Mouse (Mus musculus): Measurements from ENCODE around the gene Trim9. TPM values are rescaled to one million over a fixed set of nuclear protein-coding genes. Genes with fewer than 3 reads are reported as not detected.

Gene Trim9
- polyA plus RNA-seq, 1 experiment from 2014 or later, result 2.6 TPM

- H3K4me2 ChIP-seq, result no peak overlapping the region
- H3K27me3 ChIP-seq, result no peaks in the 10 kb centered on the region
- H3K27ac ChIP-seq, result no peak overlapping the region
- 83% methylated on average over 10 of the region's 10 CpGs for WGBS
- no peak overlapping the region for H3K4me3 ChIP-seq (replicated peaks)
- no peak for ATAC-seq (replicated peaks; ENCODE audit: low FRiP score)
- peaks cover 2% of the 10 kb centered on the region; the same call in 1 of the 2 replicates for H3K4me1 ChIP-seq
- no peaks in the 10 kb centered on the region for H3K9me3 ChIP-seq (replicated peaks)
- H3K9ac ChIP-seq, result no peak overlapping the region
- H3K36me3 ChIP-seq, result no peaks in the 10 kb centered on the region
Observed at GRCm38 (mm10) chr12:70280381-70280780, 67.0 kb downstream of the Trim9 start.

GRCm38 (mm10) chr12:70277071-70277939 is 70.1 kb downstream of the Trim9 start:
- no peak for ATAC-seq (replicated peaks; ENCODE audit: low FRiP score)
- no peak overlapping the region for H3K4me3 ChIP-seq (replicated peaks)
- no peak overlapping the region for H3K9ac ChIP-seq
- H3K27me3 ChIP-seq, result no peaks in the 10 kb centered on the region
- no peak overlapping the region for H3K27ac ChIP-seq
- no peaks in the 10 kb centered on the region for H3K36me3 ChIP-seq
- peaks cover 7% of the 10 kb centered on the region; the same call in 1 of the 2 replicates for H3K4me1 ChIP-seq
- H3K9me3 ChIP-seq (replicated peaks), result no peaks in the 10 kb centered on the region
- 54% methylated on average over 12 of the region's 12 CpGs for WGBS
- no peak overlapping the region for H3K4me2 ChIP-seq

GRCm38 (mm10) chr12:70269724-70270123 is 77.7 kb downstream of the Trim9 start:
- no peak for ATAC-seq (replicated peaks; ENCODE audit: low FRiP score)
- Histone ChIP-seq H3K4me3 (replicated peaks) (no peak overlapping the region), H3K4me1 (0 out of 2 replicates have a peak, but pooled peaks cover 5% of the 10 kb centered on the region), H3K9ac (no peak overlapping the region), H3K9me3 (replicated peaks) (no peaks in the 10 kb centered on the region), H3K36me3 (no peaks in the 10 kb centered on the region), H3K27ac (no peak overlapping the region), H3K4me2 (no peak overlapping the region), H3K27me3 (no peaks in the 10 kb centered on the region)
- WGBS, result 87% methylated on average over 6 of the region's 6 CpGs

DNA sequence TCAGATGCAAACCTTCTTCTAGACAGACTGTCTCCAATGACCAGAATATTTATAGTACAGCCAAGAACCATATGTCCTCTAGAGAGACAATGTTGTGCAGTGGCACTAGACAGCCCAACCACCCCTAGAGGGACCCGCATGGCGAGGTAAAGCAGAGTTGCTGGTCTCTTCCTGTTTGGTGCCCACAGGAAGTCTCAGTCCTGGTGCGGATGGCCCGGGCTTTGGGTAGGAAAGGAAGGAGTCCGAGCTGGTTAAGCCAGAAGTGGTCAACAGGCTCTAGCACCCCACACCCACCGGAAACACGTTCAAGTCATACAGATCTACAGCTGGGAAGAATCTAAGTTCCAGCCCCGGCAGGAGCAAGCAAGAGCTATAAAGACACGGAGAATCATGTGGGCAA is 80.1 kb downstream of the Trim9 start:
- no peak overlapping the region for H3K9ac ChIP-seq
- H3K4me3 ChIP-seq (replicated peaks), result no peak overlapping the region
- H3K27ac ChIP-seq, result no peak overlapping the region
- no peak for ATAC-seq (replicated peaks; ENCODE audit: low FRiP score)
- no peaks in the 10 kb centered on the region for H3K9me3 ChIP-seq (replicated peaks)
- H3K36me3 ChIP-seq, result no peaks in the 10 kb centered on the region
- H3K4me1 ChIP-seq, result 0 out of 2 replicates have a peak, but pooled peaks cover 5% of the 10 kb centered on the region
- 90% methylated on average over 9 of the region's 9 CpGs for WGBS
- H3K27me3 ChIP-seq, result no peaks in the 10 kb centered on the region
- no peak overlapping the region for H3K4me2 ChIP-seq

- H3K4me1 ChIP-seq, result 0 out of 2 replicates have a peak, but pooled peaks cover 5% of the 10 kb centered on the region
- no peak overlapping the region for H3K4me2 ChIP-seq
- no peaks in the 10 kb centered on the region for H3K9me3 ChIP-seq (replicated peaks)
- no peaks in the 10 kb centered on the region for H3K27me3 ChIP-seq
- no peak overlapping the region for H3K4me3 ChIP-seq (replicated peaks)
- H3K27ac ChIP-seq, result no peak overlapping the region
- no peak overlapping the region for H3K9ac ChIP-seq
- WGBS, result 33% methylated on average over 8 of the region's 8 CpGs
- ATAC-seq (replicated peaks; ENCODE audit: low FRiP score), result no peak
- no peaks in the 10 kb centered on the region for H3K36me3 ChIP-seq
Observed at GRCm38 (mm10) chr12:70266494-70266931, 80.9 kb downstream of the Trim9 start.

GRCm38 (mm10) chr12:70263721-70264120 is 83.7 kb downstream of the Trim9 start:
- Histone ChIP-seq H3K4me3 (replicated peaks) (no peak overlapping the region), H3K27me3 (no peaks in the 10 kb centered on the region), H3K4me2 (no peak overlapping the region), H3K9me3 (replicated peaks) (no peaks in the 10 kb centered on the region), H3K9ac (no peak overlapping the region), H3K36me3 (no peaks in the 10 kb centered on the region), H3K4me1 (0 out of 2 replicates have a peak, but pooled peaks cover 5% of the 10 kb centered on the region), H3K27ac (no peak overlapping the region)
- no peak for ATAC-seq (replicated peaks; ENCODE audit: low FRiP score)
- WGBS, result 33% methylated on average over 7 of the region's 7 CpGs

DNA sequence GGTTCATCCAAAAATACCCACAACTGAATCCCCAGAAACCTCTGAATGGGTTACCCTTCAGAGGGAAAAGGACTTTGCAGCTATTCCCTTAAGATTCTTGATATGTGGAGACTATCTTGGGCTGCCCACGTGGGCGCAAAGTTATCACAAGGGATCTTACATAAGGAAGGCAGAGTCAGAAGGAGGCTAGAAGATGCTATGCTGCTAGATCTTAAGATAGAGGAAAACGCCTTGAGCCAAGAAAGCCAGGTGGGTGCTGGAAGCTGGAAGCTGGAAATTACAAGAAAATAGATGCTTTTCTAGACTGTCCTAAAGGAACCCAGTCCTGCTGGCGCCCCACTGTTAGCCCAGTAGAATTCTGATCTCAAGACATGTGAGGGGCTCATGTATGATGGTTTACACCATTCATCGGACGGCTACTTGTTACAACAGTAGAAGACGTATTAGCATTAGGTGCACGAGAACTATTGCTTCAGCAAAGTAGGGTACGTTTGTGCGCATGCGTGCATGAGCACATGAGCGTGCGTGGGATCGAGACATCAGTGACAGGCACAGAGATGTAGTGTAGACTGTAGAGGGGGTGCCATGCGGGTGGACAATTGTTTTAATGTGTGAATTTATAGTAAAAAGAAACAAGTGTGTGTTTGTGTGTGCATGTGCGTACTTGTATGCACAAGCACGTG is 85.0 kb downstream of the Trim9 start:
- Histone ChIP-seq H3K9me3 (replicated peaks) (no peaks in the 10 kb centered on the region), H3K4me1 (0 out of 2 replicates have a peak, but pooled peaks cover 5% of the 10 kb centered on the region), H3K4me3 (replicated peaks) (no peak overlapping the region), H3K9ac (no peak overlapping the region), H3K4me2 (no peak overlapping the region), H3K36me3 (no peaks in the 10 kb centered on the region), H3K27me3 (no peaks in the 10 kb centered on the region), H3K27ac (no peak overlapping the region)
- WGBS, result 92% methylated on average over 17 of the region's 17 CpGs
- ATAC-seq (replicated peaks; ENCODE audit: low FRiP score), result no peak

DNA sequence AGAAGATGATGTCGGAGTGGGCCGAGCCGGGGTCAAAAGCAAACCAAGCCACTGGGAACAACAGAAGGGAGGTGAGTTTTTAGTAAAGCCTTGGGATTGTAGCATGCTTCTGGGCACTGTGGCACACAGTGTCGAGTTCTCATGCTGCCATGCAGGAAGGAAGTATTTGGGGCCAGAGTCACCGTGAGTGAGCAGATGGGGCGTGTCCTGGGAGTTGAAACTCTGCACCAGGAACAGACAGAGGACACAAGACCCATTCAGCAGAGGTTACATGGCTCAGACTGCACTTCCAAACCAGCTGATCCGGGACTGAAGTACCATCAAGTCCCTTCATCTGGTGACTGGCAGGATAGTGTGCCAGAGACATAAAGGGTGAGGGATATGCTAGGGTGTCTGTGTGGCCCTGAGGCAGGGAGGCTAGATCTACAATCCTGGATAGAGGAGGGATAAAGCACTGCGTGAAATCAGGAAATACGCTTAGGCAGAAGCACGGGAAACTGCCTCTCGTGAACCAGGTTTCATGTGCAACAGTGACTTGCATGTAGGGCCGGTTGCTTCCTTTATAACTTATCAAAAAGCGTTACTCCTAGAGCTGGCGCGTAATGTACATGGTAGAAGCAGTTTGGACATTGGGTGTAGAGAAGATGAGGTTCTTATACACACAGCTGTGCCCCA is 96.1 kb downstream of the Trim9 start:
- no peak overlapping the region for H3K9ac ChIP-seq
- H3K9me3 ChIP-seq (replicated peaks), result no peaks in the 10 kb centered on the region
- no peaks in the 10 kb centered on the region for H3K36me3 ChIP-seq
- WGBS, result 68% methylated on average over 15 of the region's 15 CpGs
- H3K4me2 ChIP-seq, result no peak overlapping the region
- no peak overlapping the region for H3K4me3 ChIP-seq (replicated peaks)
- no peak overlapping the region for H3K27ac ChIP-seq
- ATAC-seq (replicated peaks; ENCODE audit: low FRiP score), result peak; percentile 15; the same call in 1 of the 2 replicates
- no peaks in the 10 kb centered on the region for H3K4me1 ChIP-seq
- no peaks in the 10 kb centered on the region for H3K27me3 ChIP-seq

- ATAC-seq (replicated peaks; ENCODE audit: low FRiP score), result no peak
- Histone ChIP-seq H3K36me3 (no peaks in the 10 kb centered on the region), H3K4me2 (no peak overlapping the region), H3K27me3 (no peaks in the 10 kb centered on the region), H3K4me1 (no peaks in the 10 kb centered on the region), H3K9ac (no peak overlapping the region), H3K27ac (no peak overlapping the region), H3K9me3 (replicated peaks) (no peaks in the 10 kb centered on the region), H3K4me3 (replicated peaks) (no peak overlapping the region)
- 90% methylated on average over 10 of the region's 10 CpGs for WGBS
Observed at GRCm38 (mm10) chr12:70249616-70250157, 97.7 kb downstream of the Trim9 start.

DNA sequence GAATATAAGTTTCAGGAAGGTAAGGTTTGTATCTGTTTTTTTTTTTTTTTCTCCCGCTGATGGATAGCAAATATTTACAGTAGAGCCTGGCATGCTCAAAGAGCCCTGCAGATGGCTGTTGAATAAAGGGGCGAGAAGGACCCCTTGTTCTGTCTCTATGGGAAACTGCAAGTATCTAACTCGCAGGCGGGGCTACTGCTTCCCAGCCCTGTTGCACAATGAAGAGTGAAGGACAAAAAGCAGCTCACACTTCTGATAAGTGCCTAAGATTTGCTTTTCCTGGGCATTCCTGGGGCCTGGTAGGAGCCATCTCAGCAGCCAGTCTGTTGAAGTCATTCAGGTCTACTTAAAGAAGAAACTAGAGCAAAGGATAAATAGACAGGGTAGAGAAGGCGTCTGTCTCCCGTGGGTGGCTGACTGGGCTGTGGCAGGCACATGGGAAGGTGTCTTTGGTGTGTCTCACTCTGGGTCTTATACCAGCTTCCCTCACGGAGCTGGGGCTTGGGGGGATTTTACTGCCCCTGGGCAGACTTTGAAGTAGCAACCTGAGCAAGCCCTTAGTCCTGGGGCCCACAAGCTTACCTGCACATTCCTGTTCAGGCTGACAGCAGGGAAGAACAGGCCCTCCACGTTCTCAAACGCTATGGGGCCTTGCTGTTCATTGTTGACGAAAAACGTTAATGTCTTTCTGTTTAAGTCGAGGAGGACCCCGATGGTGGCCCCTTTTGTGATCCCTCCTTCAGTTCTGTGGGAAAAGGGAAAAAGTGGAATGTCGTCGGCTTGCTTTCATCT is 99.5 kb downstream of the Trim9 start:
- 72% methylated on average over 15 of the region's 15 CpGs for whole genome bisulfite sequencing
- H3K27ac ChIP-seq, result no peak overlapping the region
- no peaks in the 10 kb centered on the region for H3K4me1 ChIP-seq

GRCm38 (mm10) chr12:70242550-70242949 is 104.9 kb downstream of the Trim9 start:
- Histone ChIP-seq H3K4me1 (no peaks in the 10 kb centered on the region), H3K27me3 (no peaks in the 10 kb centered on the region), H3K36me3 (no peaks in the 10 kb centered on the region), H3K27ac (no peak overlapping the region), H3K9ac (no peak overlapping the region), H3K4me2 (no peak overlapping the region), H3K4me3 (replicated peaks) (no peak overlapping the region), H3K9me3 (replicated peaks) (no peaks in the 10 kb centered on the region)
- ATAC-seq (replicated peaks; ENCODE audit: low FRiP score), result no peak
- 86% methylated on average over 7 of the region's 7 CpGs for WGBS

More for the DNA sequence above, 99.5 kb downstream of the Trim9 start:
- Histone ChIP-seq H3K27me3 (no peaks in the 10 kb centered on the region), H3K4me3 (replicated peaks) (no peak overlapping the region), H3K9me3 (replicated peaks) (no peaks in the 10 kb centered on the region), H3K36me3 (no peaks in the 10 kb centered on the region), H3K4me2 (no peak overlapping the region), H3K9ac (no peak overlapping the region)
- ATAC-seq (replicated peaks; ENCODE audit: low FRiP score), result no peak

Measured in kidney, embryonic 15.5 days (tissue).